In the genomic region with DNA sequence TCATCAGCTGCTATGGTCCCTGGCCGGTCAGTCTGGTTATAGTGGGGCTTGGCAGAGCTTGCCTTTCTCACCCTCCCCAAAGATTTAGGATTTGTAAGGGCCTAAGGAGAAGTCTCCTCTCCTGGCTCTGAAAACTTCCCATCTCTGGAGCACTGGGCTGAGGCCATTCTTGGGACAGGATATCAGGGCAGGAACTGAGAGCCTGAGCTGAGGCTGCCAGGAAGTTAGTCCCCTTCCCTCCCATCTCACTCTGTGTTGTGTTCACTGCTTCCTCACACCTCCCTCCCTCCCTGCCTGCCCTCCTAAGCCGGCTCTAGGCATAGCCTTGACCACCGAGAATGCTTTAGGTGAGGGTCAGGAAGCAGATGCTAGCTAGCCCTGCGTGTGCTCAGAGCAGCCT, we compare ENCODE assay signal across 8 mouse cellular contexts. TPM values are rescaled to one million over a fixed set of nuclear protein-coding genes. Genes with fewer than 3 reads are reported as not detected.
A peak's percentile ranks its signal among the peaks of the same experiment; 100 is the strongest.
DNase-seq lines count a peak whose midpoint lies in the region; ATAC-seq lines count a peak whose summit lies in the region.

No protein-coding gene starts in this region.

- peak overlapping the region; percentile 32 for H3K9ac ChIP-seq in heart, embryonic 16.5 days (ENCODE audit: low read length)
- no peak overlapping the region for H3K9ac ChIP-seq in liver, embryonic 12.5 days

- 18% methylated on average over 4 of the region's 4 CpGs for WGBS in heart, embryonic 16.5 days
- 23% methylated on average over 4 of the region's 4 CpGs for WGBS in liver, embryonic 12.5 days (ENCODE audit: insufficient replicate concordance)

- no peaks in the 10 kb centered on the region for H3K9me3 ChIP-seq in heart, embryonic 16.5 days (replicated peaks; ENCODE audit: control insufficient read depth, low read length)
- H3K9me3 ChIP-seq in liver, embryonic 12.5 days (replicated peaks) = no peaks in the 10 kb centered on the region

- peaks cover 17% of the 10 kb centered on the region for H3K36me3 ChIP-seq in heart, embryonic 16.5 days (ENCODE audit: control insufficient read depth, insufficient read depth)
- peaks cover 30% of the 10 kb centered on the region for H3K36me3 ChIP-seq in liver, embryonic 12.5 days

- H3K4me2 ChIP-seq in heart, embryonic 16.5 days (ENCODE audit: low read depth, low read length) = peak overlapping the region; percentile 68
- peak overlapping the region; percentile 14; the same call in 1 of the 2 replicates for H3K4me2 ChIP-seq in liver, embryonic 12.5 days

- ATAC-seq in heart, embryonic 16.5 days (replicated peaks; ENCODE audit: extremely low read depth, insufficient read depth, low FRiP score) = 0 out of 2 replicates have a peak, but pooled peaks have one; percentile 12
- no peak for ATAC-seq in liver, embryonic 12.5 days

- no peaks in the 10 kb centered on the region for H3K27me3 ChIP-seq in heart, embryonic 16.5 days (ENCODE audit: control insufficient read depth, insufficient read depth, low read length)
- H3K27me3 ChIP-seq in liver, embryonic 12.5 days (replicated peaks) = peaks cover 21% of the 10 kb centered on the region

- peak; percentile 58 for DNase-seq in cerebellum, adult 9-11 months
- no peak for DNase-seq in cerebellum, adult 8-10 months
- DNase-seq in cerebellum, postnatal 25 days = peak; percentile 39 to 41
- no peak for DNase-seq in thymus, postnatal 36 days
- DNase-seq in ovary, postnatal 10 days (ENCODE audit: low spot score) = no peak
- DNase-seq in urinary bladder, postnatal 4 days (ENCODE audit: low spot score in 2 of 2) = no peak

- H3K4me1 ChIP-seq in heart, embryonic 16.5 days (ENCODE audit: control insufficient read depth, insufficient read depth, low read length) = peaks cover 60% of the 10 kb centered on the region
- peaks cover 53% of the 10 kb centered on the region for H3K4me1 ChIP-seq in liver, embryonic 12.5 days

- no peak overlapping the region; the same call in 1 of the 2 replicates for H3K4me3 ChIP-seq in heart, embryonic 16.5 days (ENCODE audit: low read length)
- no peak overlapping the region for H3K4me3 ChIP-seq in liver, embryonic 12.5 days

- H3K27ac ChIP-seq in heart, embryonic 16.5 days (ENCODE audit: low read length) = peak overlapping the region; percentile 85
- peak overlapping the region; percentile 61 for H3K27ac ChIP-seq in liver, embryonic 12.5 days

RNA-seq across cellular contexts. Expression of gene Pea15a, which starts 3.0 kb away (rescaled TPM):
- 181 and 193 TPM in 2 replicates for polyA plus RNA-seq in heart, embryonic 16.5 days (2015; fragmentation: Nextera tagmentation; extraction: Ambion mirVana)
- polyA plus RNA-seq in liver, embryonic 12.5 days (2016; fragmentation: Nextera tagmentation; extraction: Ambion mirVana) = 25.7 and 26.0 TPM in 2 replicates

RNA-seq across cellular contexts. Expression of gene Casq1, which starts 16.1 kb away (rescaled TPM):
- polyA plus RNA-seq in heart, embryonic 16.5 days (2015; fragmentation: Nextera tagmentation; extraction: Ambion mirVana) = 106 and 108 TPM in 2 replicates
- 0.08 and 0.32 TPM in 2 replicates for polyA plus RNA-seq in liver, embryonic 12.5 days (2016; fragmentation: Nextera tagmentation; extraction: Ambion mirVana)

RNA-seq across cellular contexts. Expression of gene Atp1a4, which starts 54.6 kb away (rescaled TPM):
- polyA plus RNA-seq in heart, embryonic 16.5 days (2015; fragmentation: Nextera tagmentation; extraction: Ambion mirVana) = 0.16 and 0.17 TPM in 2 replicates
- polyA plus RNA-seq in liver, embryonic 12.5 days (2016; fragmentation: Nextera tagmentation; extraction: Ambion mirVana) = not detected in 2 replicates

RNA-seq across cellular contexts. Expression of gene Dcaf8, which starts 55.7 kb away (rescaled TPM):
- 117 and 129 TPM in 2 replicates for polyA plus RNA-seq in heart, embryonic 16.5 days (2015; fragmentation: Nextera tagmentation; extraction: Ambion mirVana)
- 77.8 and 82.3 TPM in 2 replicates for polyA plus RNA-seq in liver, embryonic 12.5 days (2016; fragmentation: Nextera tagmentation; extraction: Ambion mirVana)

RNA-seq across cellular contexts. Expression of gene Igsf8, which starts 57.9 kb away (rescaled TPM):
- polyA plus RNA-seq in heart, embryonic 16.5 days (2015; fragmentation: Nextera tagmentation; extraction: Ambion mirVana) = 25.3 and 30.6 TPM in 2 replicates
- 19.0 and 20.5 TPM in 2 replicates for polyA plus RNA-seq in liver, embryonic 12.5 days (2016; fragmentation: Nextera tagmentation; extraction: Ambion mirVana)

Comparison
In these comparisons a context has a peak if more than half of its experiments do, and no peak if none do; other contexts are left out.
1. DNase-seq: peak in cerebellum, adult 9-11 months (single experiment) and cerebellum, postnatal 25 days (2 of 2); none in cerebellum, adult 8-10 months (single experiment), thymus, postnatal 36 days (0 of 2), ovary, postnatal 10 days (single experiment) and urinary bladder, postnatal 4 days (0 of 2).
2. RNA of gene Casq1, which starts 16.1 kb away (polyA plus RNA-seq): 106 to 108 TPM in heart, embryonic 16.5 days; 0.08 to 0.32 TPM in liver, embryonic 12.5 days; every median in the first group is over 10 times any median in the second.